In genomic region chr11:113682897-113683626, GRCm38 (mm10) we compare ENCODE assay signal across 8 mouse cellular contexts. TPM values are rescaled to one million over a fixed set of nuclear protein-coding genes. Genes with fewer than 3 reads are reported as not detected.
DNase-seq lines count a peak whose midpoint lies in the region; ATAC-seq and TF ChIP-seq lines count a peak whose summit lies in the region.

No protein-coding gene starts in this region.

- WGBS in forebrain, embryonic 12.5 days: 3% methylated on average over 38 of the region's 38 CpGs

- TF ChIP-seq POLR2A in bone marrow macrophage, adult 2 months (IDR thresholded peaks at IDR 0.05; ENCODE audit: borderline replicate concordance, low read depth, low read length): no peak

- H3K36me3 ChIP-seq in G1E (replicated peaks): peaks cover 29% of the 10 kb centered on the region
- H3K36me3 ChIP-seq in forebrain, embryonic 12.5 days (replicated peaks): peaks cover 5% of the 10 kb centered on the region

- H3K9me3 ChIP-seq in G1E (replicated peaks): no peaks in the 10 kb centered on the region
- H3K9me3 ChIP-seq in forebrain, embryonic 12.5 days: no peaks in the 10 kb centered on the region

- TF ChIP-seq CTCF in G1E (IDR thresholded peaks at IDR 0.05; ENCODE audit: low read depth, low read length): no peak
- TF ChIP-seq CTCF in bone marrow macrophage, adult 2 months (IDR thresholded peaks at IDR 0.05; ENCODE audit: low read depth, low read length): no peak

- intact Hi-C loops in heart, postnatal 36 days (cut with DNase I): no loop called here

- no peaks in the 10 kb centered on the region for H3K27me3 ChIP-seq in G1E (ENCODE audit: insufficient read depth, low read length)
- no peaks in the 10 kb centered on the region for H3K27me3 ChIP-seq in forebrain, embryonic 12.5 days

- H3K4me3 ChIP-seq in G1E (ENCODE audit: low read depth, low read length): peak overlapping the region; percentile 99
- H3K4me3 ChIP-seq in bone marrow macrophage, adult 2 months (ENCODE audit: insufficient read depth, low read length): peak overlapping the region; percentile 91
- peak overlapping the region; percentile 94 for H3K4me3 ChIP-seq in forebrain, embryonic 12.5 days (replicated peaks)

- H3K9ac ChIP-seq in forebrain, embryonic 12.5 days: peak overlapping the region; percentile 93

- peak; percentile 74 for DNase-seq in G1E (ENCODE audit: low spot score)
- peak; percentile 25 to 30 for DNase-seq in heart, postnatal 36 days
- peak; percentile 29 to 48 for DNase-seq in layer of hippocampus, postnatal 14 days (ENCODE audit: low spot score in 2 of 2)
- peak; percentile 18 for DNase-seq in skeletal muscle tissue, adult 2 months (ENCODE audit: low read depth, low spot score)
- no peak for DNase-seq in left cerebral cortex, adult 9 months (ENCODE audit: low spot score in 2 of 2)

- peak overlapping the region; percentile 93 for H3K4me2 ChIP-seq in forebrain, embryonic 12.5 days

- ATAC-seq in G1E (ENCODE audit: extremely low read depth, insufficient number of reproducible peaks, low FRiP score, poor library complexity, severe bottlenecking): peak; percentile 47
- ATAC-seq in forebrain, embryonic 12.5 days (ENCODE audit: low FRiP score): peak; percentile 39
- peak; percentile 38 for ATAC-seq in megakaryocyte-erythroid progenitor cell, adult 5-6 weeks (replicated peaks; ENCODE audit: low FRiP score, low TSS enrichment, poor library complexity, severe bottlenecking)

- H3K4me1 ChIP-seq in G1E (ENCODE audit: insufficient read depth, low read depth, low read length): peaks cover 58% of the 10 kb centered on the region
- peaks cover 37% of the 10 kb centered on the region for H3K4me1 ChIP-seq in bone marrow macrophage, adult 2 months (ENCODE audit: control insufficient read depth, insufficient read depth, low read length)
- peaks cover 55% of the 10 kb centered on the region for H3K4me1 ChIP-seq in forebrain, embryonic 12.5 days

- H3K27ac ChIP-seq in bone marrow macrophage, adult 2 months (ENCODE audit: insufficient read depth, low read depth, low read length): peak overlapping the region; percentile 77
- H3K27ac ChIP-seq in forebrain, embryonic 12.5 days: peak overlapping the region; percentile 97

RNA-seq across cellular contexts. Expression of gene Fam104a, which starts 0.9 kb away (rescaled TPM):
- 43.8 and 44.1 TPM in 2 replicates for total RNA-seq in G1E (2014; fragmentation: Nextera tagmentation)
- total RNA-seq in G1E (2017): 35.8 and 35.9 TPM in 2 replicates
- 111 and 150 TPM in 2 replicates for polyA plus RNA-seq in G1E (2012)
- 24.3 and 24.7 TPM in 2 replicates for polyA plus RNA-seq in bone marrow macrophage, adult 2 months (2012; ENCODE audit: insufficient read depth, insufficient read length, missing spikeins)
- polyA plus RNA-seq in forebrain, embryonic 12.5 days (2016; fragmentation: Nextera tagmentation; extraction: Ambion mirVana): 53.2 and 56.7 TPM in 2 replicates
- 10 to 100 TPM; 14.9 to 15.6 TPM for total RNA-seq in heart, postnatal 36 days (2021)
- total RNA-seq in layer of hippocampus, postnatal 14 days (2021): 10 to 100 TPM; 24.5 to 24.7 TPM
- 17.8 and 20.8 TPM in 2 replicates for total RNA-seq in megakaryocyte-erythroid progenitor cell, adult 5-6 weeks (2014; fragmentation: Nextera tagmentation)
- 25.1 and 30.8 TPM in 2 replicates for total RNA-seq in megakaryocyte-erythroid progenitor cell, adult 5-6 weeks (2017)

RNA-seq across cellular contexts. Expression of gene D11Wsu47e, which starts 1.1 kb away (rescaled TPM):
- 14.9 and 20.2 TPM in 2 replicates for total RNA-seq in G1E (2014; fragmentation: Nextera tagmentation)
- 14.0 and 16.1 TPM in 2 replicates for total RNA-seq in G1E (2017)
- 6.5 and 7.0 TPM in 2 replicates for polyA plus RNA-seq in G1E (2012)
- 8.2 and 11.4 TPM in 2 replicates for polyA plus RNA-seq in bone marrow macrophage, adult 2 months (2012; ENCODE audit: insufficient read depth, insufficient read length, missing spikeins)
- polyA plus RNA-seq in forebrain, embryonic 12.5 days (2016; fragmentation: Nextera tagmentation; extraction: Ambion mirVana): 24.5 and 25.7 TPM in 2 replicates
- total RNA-seq in heart, postnatal 36 days (2021): 1 to 10 TPM; 6.3 to 8.2 TPM
- total RNA-seq in layer of hippocampus, postnatal 14 days (2021): 10 to 100 TPM; 12.7 to 13.5 TPM
- 21.7 and 23.6 TPM in 2 replicates for total RNA-seq in megakaryocyte-erythroid progenitor cell, adult 5-6 weeks (2014; fragmentation: Nextera tagmentation)
- total RNA-seq in megakaryocyte-erythroid progenitor cell, adult 5-6 weeks (2017): 11.8 and 19.7 TPM in 2 replicates

RNA-seq across cellular contexts. Expression of gene Cpsf4l, which starts 26.8 kb away (rescaled TPM):
- total RNA-seq in G1E (2014; fragmentation: Nextera tagmentation): not detected in 2 replicates
- total RNA-seq in G1E (2017): not detected in 2 replicates
- polyA plus RNA-seq in G1E (2012): not detected in 2 replicates
- not detected in 2 replicates for polyA plus RNA-seq in bone marrow macrophage, adult 2 months (2012; ENCODE audit: insufficient read depth, insufficient read length, missing spikeins)
- polyA plus RNA-seq in forebrain, embryonic 12.5 days (2016; fragmentation: Nextera tagmentation; extraction: Ambion mirVana): 0.32 and 0.69 TPM in 2 replicates
- total RNA-seq in heart, postnatal 36 days (2021): not detected
- not detected for total RNA-seq in layer of hippocampus, postnatal 14 days (2021)
- not detected in 2 replicates for total RNA-seq in megakaryocyte-erythroid progenitor cell, adult 5-6 weeks (2014; fragmentation: Nextera tagmentation)
- total RNA-seq in megakaryocyte-erythroid progenitor cell, adult 5-6 weeks (2017): not detected in 2 replicates

RNA-seq across cellular contexts. Expression of gene Slc39a11, which starts 33.2 kb away (rescaled TPM):
- 4.7 and 5.3 TPM in 2 replicates for total RNA-seq in G1E (2014; fragmentation: Nextera tagmentation)
- total RNA-seq in G1E (2017): 4.9 and 5.0 TPM in 2 replicates
- polyA plus RNA-seq in G1E (2012): 9.9 and 11.9 TPM in 2 replicates
- polyA plus RNA-seq in bone marrow macrophage, adult 2 months (2012; ENCODE audit: insufficient read depth, insufficient read length, missing spikeins): 17.7 and 24.3 TPM in 2 replicates
- polyA plus RNA-seq in forebrain, embryonic 12.5 days (2016; fragmentation: Nextera tagmentation; extraction: Ambion mirVana): 23.9 and 25.1 TPM in 2 replicates
- total RNA-seq in heart, postnatal 36 days (2021): 1 to 10 TPM; 2.6 to 3.9 TPM
- 10 to 100 TPM; 22.0 to 27.0 TPM for total RNA-seq in layer of hippocampus, postnatal 14 days (2021)
- 12.4 and 19.1 TPM in 2 replicates for total RNA-seq in megakaryocyte-erythroid progenitor cell, adult 5-6 weeks (2014; fragmentation: Nextera tagmentation)
- total RNA-seq in megakaryocyte-erythroid progenitor cell, adult 5-6 weeks (2017): 14.9 and 17.7 TPM in 2 replicates

RNA-seq across cellular contexts. Expression of gene Cog1, which starts 34.1 kb away (rescaled TPM):
- 22.4 and 33.4 TPM in 2 replicates for total RNA-seq in G1E (2014; fragmentation: Nextera tagmentation)
- 23.9 and 30.9 TPM in 2 replicates for total RNA-seq in G1E (2017)
- polyA plus RNA-seq in G1E (2012): 29.1 and 33.3 TPM in 2 replicates
- polyA plus RNA-seq in bone marrow macrophage, adult 2 months (2012; ENCODE audit: insufficient read depth, insufficient read length, missing spikeins): 40.6 and 49.9 TPM in 2 replicates
- 35.3 and 38.3 TPM in 2 replicates for polyA plus RNA-seq in forebrain, embryonic 12.5 days (2016; fragmentation: Nextera tagmentation; extraction: Ambion mirVana)
- 10 to 100 TPM; 17.6 to 18.3 TPM for total RNA-seq in heart, postnatal 36 days (2021)
- total RNA-seq in layer of hippocampus, postnatal 14 days (2021): 10 to 100 TPM; 42.5 to 46.2 TPM
- 37.2 and 51.6 TPM in 2 replicates for total RNA-seq in megakaryocyte-erythroid progenitor cell, adult 5-6 weeks (2014; fragmentation: Nextera tagmentation)
- 23.9 and 26.2 TPM in 2 replicates for total RNA-seq in megakaryocyte-erythroid progenitor cell, adult 5-6 weeks (2017)

Comparison
In these comparisons a context has a peak if more than half of its experiments do, and no peak if none do; other contexts are left out.
1. DNase-seq: peak in G1E (single experiment), heart, postnatal 36 days (2 of 2), layer of hippocampus, postnatal 14 days (2 of 2) and skeletal muscle tissue, adult 2 months (single experiment); none in left cerebral cortex, adult 9 months (0 of 2).
2. Peak in every context shown above with its lines, with median percentiles within 50 percentile points of each other: ATAC-seq and H3K4me3 ChIP-seq.